Mouse (Mus musculus): Measurements from ENCODE around the gene Il4ra. TPM values are rescaled to one million over a fixed set of nuclear protein-coding genes. Genes with fewer than 3 reads are reported as not detected.

Il4ra gene
- polyA plus RNA-seq, 1 experiment from 2014 or later = 1.8 TPM

GRCm38 (mm10) chr7:125604362-125605319 is 52.7 kb downstream of the Il4ra start:
- H3K27me3 ChIP-seq (ENCODE audit: control insufficient read depth, insufficient read depth, low read length) = no peaks in the 10 kb centered on the region
- ATAC-seq (replicated peaks; ENCODE audit: insufficient number of reproducible peaks, low FRiP score, low TSS enrichment, low read depth) (no peak), DNase-seq (ENCODE audit: low spot score) (no peak)
- no peaks in the 10 kb centered on the region for H3K9me3 ChIP-seq (replicated peaks; ENCODE audit: control insufficient read depth, low read length)
- 79% methylated on average over 12 of the region's 12 CpGs for WGBS
- no peaks in the 10 kb centered on the region for H3K4me1 ChIP-seq (ENCODE audit: control insufficient read depth, insufficient read depth, low read length)
- no peaks in the 10 kb centered on the region for H3K36me3 ChIP-seq (replicated peaks; ENCODE audit: control insufficient read depth, insufficient read depth, low read depth, low read length)
- H3K27ac ChIP-seq (replicated peaks; ENCODE audit: low read depth, low read length) = no peak overlapping the region
- H3K9ac ChIP-seq (replicated peaks; ENCODE audit: low read length) = no peak overlapping the region
- H3K4me3 ChIP-seq (ENCODE audit: low read depth, low read length) = no peak overlapping the region
- no peak overlapping the region for H3K4me2 ChIP-seq (ENCODE audit: low read depth, low read length)

GRCm38 (mm10) chr7:125605725-125606139 is 53.8 kb downstream of the Il4ra start:
- H3K9me3 ChIP-seq (replicated peaks; ENCODE audit: control insufficient read depth, low read length) = no peaks in the 10 kb centered on the region
- ATAC-seq (replicated peaks; ENCODE audit: insufficient number of reproducible peaks, low FRiP score, low TSS enrichment, low read depth) = no peak

GRCm38 (mm10) chr7:125606265-125607164 is 54.6 kb downstream of the Il4ra start:
- WGBS = 76% methylated on average over 2 of the region's 2 CpGs
- Histone ChIP-seq H3K36me3 (replicated peaks; ENCODE audit: control insufficient read depth, insufficient read depth, low read depth, low read length) (no peaks in the 10 kb centered on the region), H3K27ac (replicated peaks; ENCODE audit: low read depth, low read length) (no peak overlapping the region), H3K4me1 (ENCODE audit: control insufficient read depth, insufficient read depth, low read length) (no peaks in the 10 kb centered on the region), H3K4me3 (ENCODE audit: low read depth, low read length) (no peak overlapping the region), H3K4me2 (ENCODE audit: low read depth, low read length) (no peak overlapping the region), H3K9ac (replicated peaks; ENCODE audit: low read length) (no peak overlapping the region), H3K9me3 (replicated peaks; ENCODE audit: control insufficient read depth, low read length) (no peaks in the 10 kb centered on the region), H3K27me3 (ENCODE audit: control insufficient read depth, insufficient read depth, low read length) (no peaks in the 10 kb centered on the region)
- DNase-seq (ENCODE audit: low spot score) = no peak
- ATAC-seq (replicated peaks; ENCODE audit: insufficient number of reproducible peaks, low FRiP score, low TSS enrichment, low read depth) = no peak

More at GRCm38 (mm10) chr7:125605725-125606139, 53.8 kb downstream of the Il4ra start:
- H3K27ac ChIP-seq (replicated peaks; ENCODE audit: low read depth, low read length) = no peak overlapping the region
- no peak overlapping the region for H3K9ac ChIP-seq (replicated peaks; ENCODE audit: low read length)
- no peaks in the 10 kb centered on the region for H3K4me1 ChIP-seq (ENCODE audit: control insufficient read depth, insufficient read depth, low read length)
- no peaks in the 10 kb centered on the region for H3K36me3 ChIP-seq (replicated peaks; ENCODE audit: control insufficient read depth, insufficient read depth, low read depth, low read length)
- WGBS = 77% methylated on average over 4 of the region's 4 CpGs
- no peak for DNase-seq (ENCODE audit: low spot score)
- no peak overlapping the region for H3K4me3 ChIP-seq (ENCODE audit: low read depth, low read length)
- no peak overlapping the region for H3K4me2 ChIP-seq (ENCODE audit: low read depth, low read length)
- no peaks in the 10 kb centered on the region for H3K27me3 ChIP-seq (ENCODE audit: control insufficient read depth, insufficient read depth, low read length)

GRCm38 (mm10) chr7:125607384-125608182 is 55.7 kb downstream of the Il4ra start:
- H3K9ac ChIP-seq (replicated peaks; ENCODE audit: low read length) = no peak overlapping the region
- no peak for DNase-seq (ENCODE audit: low spot score)
- H3K4me3 ChIP-seq (ENCODE audit: low read depth, low read length) = no peak overlapping the region
- 60% methylated on average over 6 of the region's 6 CpGs for WGBS
- no peak overlapping the region for H3K4me2 ChIP-seq (ENCODE audit: low read depth, low read length)
- no peaks in the 10 kb centered on the region for H3K9me3 ChIP-seq (replicated peaks; ENCODE audit: control insufficient read depth, low read length)
- ATAC-seq (replicated peaks; ENCODE audit: insufficient number of reproducible peaks, low FRiP score, low TSS enrichment, low read depth) = no peak
- no peaks in the 10 kb centered on the region for H3K36me3 ChIP-seq (replicated peaks; ENCODE audit: control insufficient read depth, insufficient read depth, low read depth, low read length)
- H3K27me3 ChIP-seq (ENCODE audit: control insufficient read depth, insufficient read depth, low read length) = no peaks in the 10 kb centered on the region
- no peaks in the 10 kb centered on the region for H3K4me1 ChIP-seq (ENCODE audit: control insufficient read depth, insufficient read depth, low read length)
- H3K27ac ChIP-seq (replicated peaks; ENCODE audit: low read depth, low read length) = no peak overlapping the region

GRCm38 (mm10) chr7:125608183-125608688 is 56.3 kb downstream of the Il4ra start:
- ATAC-seq (replicated peaks; ENCODE audit: insufficient number of reproducible peaks, low FRiP score, low TSS enrichment, low read depth) (no peak), DNase-seq (ENCODE audit: low spot score) (no peak)
- WGBS = 88% methylated on average over 4 of the region's 4 CpGs
- Histone ChIP-seq H3K9me3 (replicated peaks; ENCODE audit: control insufficient read depth, low read length) (no peaks in the 10 kb centered on the region), H3K4me1 (ENCODE audit: control insufficient read depth, insufficient read depth, low read length) (no peaks in the 10 kb centered on the region), H3K4me2 (ENCODE audit: low read depth, low read length) (no peak overlapping the region), H3K9ac (replicated peaks; ENCODE audit: low read length) (no peak overlapping the region), H3K27me3 (ENCODE audit: control insufficient read depth, insufficient read depth, low read length) (no peaks in the 10 kb centered on the region), H3K27ac (replicated peaks; ENCODE audit: low read depth, low read length) (no peak overlapping the region), H3K4me3 (ENCODE audit: low read depth, low read length) (no peak overlapping the region), H3K36me3 (replicated peaks; ENCODE audit: control insufficient read depth, insufficient read depth, low read depth, low read length) (no peaks in the 10 kb centered on the region)

GRCm38 (mm10) chr7:125613579-125613978 is 61.7 kb downstream of the Il4ra start:
- DNase-seq (ENCODE audit: low spot score) = no peak
- H3K4me3 ChIP-seq (ENCODE audit: low read depth, low read length) = no peak overlapping the region
- 77% methylated on average over 5 of the region's 5 CpGs for WGBS
- no peaks in the 10 kb centered on the region for H3K9me3 ChIP-seq (replicated peaks; ENCODE audit: control insufficient read depth, low read length)
- H3K4me2 ChIP-seq (ENCODE audit: low read depth, low read length) = no peak overlapping the region
- H3K27ac ChIP-seq (replicated peaks; ENCODE audit: low read depth, low read length) = no peak overlapping the region
- H3K4me1 ChIP-seq (ENCODE audit: control insufficient read depth, insufficient read depth, low read length) = no peaks in the 10 kb centered on the region
- ATAC-seq (replicated peaks; ENCODE audit: insufficient number of reproducible peaks, low FRiP score, low TSS enrichment, low read depth) = no peak
- H3K36me3 ChIP-seq (replicated peaks; ENCODE audit: control insufficient read depth, insufficient read depth, low read depth, low read length) = no peaks in the 10 kb centered on the region
- H3K9ac ChIP-seq (replicated peaks; ENCODE audit: low read length) = no peak overlapping the region
- no peaks in the 10 kb centered on the region for H3K27me3 ChIP-seq (ENCODE audit: control insufficient read depth, insufficient read depth, low read length)

- ATAC-seq (replicated peaks; ENCODE audit: insufficient number of reproducible peaks, low FRiP score, low TSS enrichment, low read depth) = no peak
These were observed 63.5 kb downstream of the Il4ra start for GRCm38 (mm10) chr7:125615453-125615852.

More at GRCm38 (mm10) chr7:125615453-125615852, 63.5 kb downstream of the Il4ra start:
- Histone ChIP-seq H3K27me3 (ENCODE audit: control insufficient read depth, insufficient read depth, low read length) (no peaks in the 10 kb centered on the region), H3K9me3 (replicated peaks; ENCODE audit: control insufficient read depth, low read length) (no peaks in the 10 kb centered on the region), H3K4me1 (ENCODE audit: control insufficient read depth, insufficient read depth, low read length) (no peaks in the 10 kb centered on the region), H3K36me3 (replicated peaks; ENCODE audit: control insufficient read depth, insufficient read depth, low read depth, low read length) (no peaks in the 10 kb centered on the region), H3K27ac (replicated peaks; ENCODE audit: low read depth, low read length) (no peak overlapping the region), H3K4me3 (ENCODE audit: low read depth, low read length) (no peak overlapping the region), H3K4me2 (ENCODE audit: low read depth, low read length) (no peak overlapping the region), H3K9ac (replicated peaks; ENCODE audit: low read length) (no peak overlapping the region)
- no peak for DNase-seq (ENCODE audit: low spot score)
- WGBS = 90% methylated on average over 7 of the region's 7 CpGs
